Mouse (Mus musculus): ENCODE measurements around the gene Prkab1. TPM values are rescaled to one million over a fixed set of nuclear protein-coding genes. Genes with fewer than 3 reads are reported as not detected.

Gene Prkab1
- polyA plus RNA-seq, 1 experiment, result 46.1 TPM

GRCm38 (mm10) chr5:116022658-116023200 is 1.6 kb downstream of the Prkab1 start:
- peak overlapping the region; percentile 68 for H3K4me3 ChIP-seq (replicated peaks)
- H3K9me3 ChIP-seq (ENCODE audit: control insufficient read depth, low read length), result no peaks in the 10 kb centered on the region
- TF ChIP-seq GATA1 (IDR thresholded peaks at IDR 0.05; ENCODE audit: low read length) (no peak), TAL1 (IDR thresholded peaks at IDR 0.05; ENCODE audit: low read length) (no peak)
- H3K36me3 ChIP-seq (ENCODE audit: control insufficient read depth), result peaks cover 58% of the 10 kb centered on the region
- no peaks in the 10 kb centered on the region for H3K27me3 ChIP-seq (ENCODE audit: control insufficient read depth)
- peaks cover 84% of the 10 kb centered on the region for H3K4me1 ChIP-seq (ENCODE audit: control insufficient read depth)

GRCm38 (mm10) chr5:116022131-116022530 is 2.2 kb downstream of the Prkab1 start:
- Histone ChIP-seq H3K9me3 (ENCODE audit: control insufficient read depth, low read length) (no peaks in the 10 kb centered on the region), H3K4me1 (ENCODE audit: control insufficient read depth) (peaks cover 82% of the 10 kb centered on the region), H3K36me3 (ENCODE audit: control insufficient read depth) (peaks cover 64% of the 10 kb centered on the region), H3K27me3 (ENCODE audit: control insufficient read depth) (no peaks in the 10 kb centered on the region), H3K4me3 (replicated peaks) (peak overlapping the region; percentile 68)
- TF ChIP-seq TAL1 (IDR thresholded peaks at IDR 0.05; ENCODE audit: low read length), result peak; percentile 40; the same call in 1 of the 3 replicates
- peak; percentile 56; the same call in 1 of the 2 replicates for TF ChIP-seq GATA1 (IDR thresholded peaks at IDR 0.05; ENCODE audit: low read length)

GRCm38 (mm10) chr5:116021552-116021951 is 2.8 kb downstream of the Prkab1 start:
- Histone ChIP-seq H3K4me3 (replicated peaks) (peak overlapping the region; percentile 68), H3K4me1 (ENCODE audit: control insufficient read depth) (peaks cover 79% of the 10 kb centered on the region), H3K36me3 (ENCODE audit: control insufficient read depth) (peaks cover 70% of the 10 kb centered on the region), H3K27me3 (ENCODE audit: control insufficient read depth) (no peaks in the 10 kb centered on the region), H3K9me3 (ENCODE audit: control insufficient read depth, low read length) (no peaks in the 10 kb centered on the region)
- TF ChIP-seq GATA1 (IDR thresholded peaks at IDR 0.05; ENCODE audit: low read length) (peak; percentile 81), TAL1 (IDR thresholded peaks at IDR 0.05; ENCODE audit: low read length) (peak; percentile 89)

- Histone ChIP-seq H3K4me3 (replicated peaks) (peak overlapping the region; percentile 10), H3K36me3 (ENCODE audit: control insufficient read depth) (peaks cover 91% of the 10 kb centered on the region), H3K27me3 (ENCODE audit: control insufficient read depth) (no peaks in the 10 kb centered on the region), H3K4me1 (ENCODE audit: control insufficient read depth) (peaks cover 68% of the 10 kb centered on the region), H3K9me3 (ENCODE audit: control insufficient read depth, low read length) (no peaks in the 10 kb centered on the region)
- TF ChIP-seq TAL1 (IDR thresholded peaks at IDR 0.05; ENCODE audit: low read length) (no peak), GATA1 (IDR thresholded peaks at IDR 0.05; ENCODE audit: low read length) (no peak)
Measured at GRCm38 (mm10) chr5:116019371-116019770, 4.9 kb downstream of the Prkab1 start.

GRCm38 (mm10) chr5:116018784-116019183 is 5.5 kb downstream of the Prkab1 start:
- Histone ChIP-seq H3K4me3 (replicated peaks) (no peak overlapping the region), H3K4me1 (ENCODE audit: control insufficient read depth) (peaks cover 73% of the 10 kb centered on the region)
- TF ChIP-seq GATA1 (IDR thresholded peaks at IDR 0.05; ENCODE audit: low read length), result no peak
- TF ChIP-seq TAL1 (IDR thresholded peaks at IDR 0.05; ENCODE audit: low read length), result no peak

GRCm38 (mm10) chr5:116018196-116018595 is 6.1 kb downstream of the Prkab1 start:
- no peak for TF ChIP-seq GATA1 (IDR thresholded peaks at IDR 0.05; ENCODE audit: low read length)
- no peak for TF ChIP-seq TAL1 (IDR thresholded peaks at IDR 0.05; ENCODE audit: low read length)
- Histone ChIP-seq H3K4me3 (replicated peaks) (no peak overlapping the region), H3K27me3 (ENCODE audit: control insufficient read depth) (no peaks in the 10 kb centered on the region), H3K4me1 (ENCODE audit: control insufficient read depth) (peaks cover 75% of the 10 kb centered on the region), H3K36me3 (ENCODE audit: control insufficient read depth) (peaks cover 100% of the 10 kb centered on the region), H3K9me3 (ENCODE audit: control insufficient read depth, low read length) (no peaks in the 10 kb centered on the region)

More at GRCm38 (mm10) chr5:116018784-116019183, 5.5 kb downstream of the Prkab1 start:
- Histone ChIP-seq H3K9me3 (ENCODE audit: control insufficient read depth, low read length) (no peaks in the 10 kb centered on the region), H3K36me3 (ENCODE audit: control insufficient read depth) (peaks cover 97% of the 10 kb centered on the region), H3K27me3 (ENCODE audit: control insufficient read depth) (no peaks in the 10 kb centered on the region)

- peaks cover 100% of the 10 kb centered on the region for H3K36me3 ChIP-seq (ENCODE audit: control insufficient read depth)
- H3K9me3 ChIP-seq (ENCODE audit: control insufficient read depth, low read length), result no peaks in the 10 kb centered on the region
- peaks cover 70% of the 10 kb centered on the region for H3K4me1 ChIP-seq (ENCODE audit: control insufficient read depth)
- H3K4me3 ChIP-seq (replicated peaks), result no peak overlapping the region
- TF ChIP-seq GATA1 (IDR thresholded peaks at IDR 0.05; ENCODE audit: low read length), result no peak
- TF ChIP-seq TAL1 (IDR thresholded peaks at IDR 0.05; ENCODE audit: low read length), result no peak
- no peaks in the 10 kb centered on the region for H3K27me3 ChIP-seq (ENCODE audit: control insufficient read depth)
Measured at GRCm38 (mm10) chr5:116017391-116017790, 6.9 kb downstream of the Prkab1 start.

GRCm38 (mm10) chr5:116016542-116016941 is 7.8 kb downstream of the Prkab1 start:
- Histone ChIP-seq H3K4me1 (ENCODE audit: control insufficient read depth) (peaks cover 61% of the 10 kb centered on the region), H3K36me3 (ENCODE audit: control insufficient read depth) (peaks cover 99% of the 10 kb centered on the region), H3K4me3 (replicated peaks) (no peak overlapping the region), H3K27me3 (ENCODE audit: control insufficient read depth) (no peaks in the 10 kb centered on the region), H3K9me3 (ENCODE audit: control insufficient read depth, low read length) (no peaks in the 10 kb centered on the region)
- no peak for TF ChIP-seq GATA1 (IDR thresholded peaks at IDR 0.05; ENCODE audit: low read length)
- no peak for TF ChIP-seq TAL1 (IDR thresholded peaks at IDR 0.05; ENCODE audit: low read length)

- peaks cover 45% of the 10 kb centered on the region for H3K4me1 ChIP-seq (ENCODE audit: control insufficient read depth)
- peaks cover 93% of the 10 kb centered on the region for H3K36me3 ChIP-seq (ENCODE audit: control insufficient read depth)
- H3K9me3 ChIP-seq (ENCODE audit: control insufficient read depth, low read length), result no peaks in the 10 kb centered on the region
- no peaks in the 10 kb centered on the region for H3K27me3 ChIP-seq (ENCODE audit: control insufficient read depth)
- H3K4me3 ChIP-seq (replicated peaks), result no peak overlapping the region
- TF ChIP-seq GATA1 (IDR thresholded peaks at IDR 0.05; ENCODE audit: low read length) (no peak), TAL1 (IDR thresholded peaks at IDR 0.05; ENCODE audit: low read length) (no peak)
Measured at GRCm38 (mm10) chr5:116014237-116014636, 10.1 kb downstream of the Prkab1 start.

- no peak overlapping the region for H3K4me3 ChIP-seq (replicated peaks)
- H3K27me3 ChIP-seq (ENCODE audit: control insufficient read depth), result no peaks in the 10 kb centered on the region
- peaks cover 92% of the 10 kb centered on the region for H3K36me3 ChIP-seq (ENCODE audit: control insufficient read depth)
- TF ChIP-seq TAL1 (IDR thresholded peaks at IDR 0.05; ENCODE audit: low read length) (no peak), GATA1 (IDR thresholded peaks at IDR 0.05; ENCODE audit: low read length) (no peak)
- H3K4me1 ChIP-seq (ENCODE audit: control insufficient read depth), result peaks cover 44% of the 10 kb centered on the region
- no peaks in the 10 kb centered on the region for H3K9me3 ChIP-seq (ENCODE audit: control insufficient read depth, low read length)
Measured at GRCm38 (mm10) chr5:116013821-116014220, 10.5 kb downstream of the Prkab1 start.
